Mouse (Mus musculus): ENCODE data around the gene Tmem214.
"Not testable (repeated sequence)": the region's sequence is repeated elsewhere in the genome, so short reads cannot be mapped to it uniquely, and the experiment has no call there.

Tmem214 gene

GRCm38 (mm10) chr5:30879347-30879943 is 11.6 kb downstream of the Tmem214 start:
- no peak for DNase-seq

DNA sequence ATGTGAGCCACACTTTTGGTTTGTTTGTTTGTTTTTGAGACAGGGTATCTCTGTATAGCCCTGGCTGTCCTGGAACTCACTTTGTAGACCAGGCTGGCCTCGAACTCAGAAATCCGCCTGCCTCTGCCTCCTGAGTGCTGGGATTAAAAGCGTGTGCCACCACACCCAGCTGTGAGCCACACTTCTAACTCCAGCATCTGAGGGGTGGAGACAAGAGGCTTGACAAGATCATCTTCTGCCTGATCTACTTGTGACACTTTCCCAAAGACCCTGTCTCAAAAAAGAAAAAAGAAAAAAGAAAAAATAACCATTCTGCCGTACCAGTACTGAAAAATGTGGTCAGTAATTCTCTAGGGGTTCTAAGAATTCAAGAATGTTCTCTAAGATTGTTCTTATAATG is 14.0 kb downstream of the Tmem214 start:
- DNase-seq = not testable (repeated sequence)

DNA sequence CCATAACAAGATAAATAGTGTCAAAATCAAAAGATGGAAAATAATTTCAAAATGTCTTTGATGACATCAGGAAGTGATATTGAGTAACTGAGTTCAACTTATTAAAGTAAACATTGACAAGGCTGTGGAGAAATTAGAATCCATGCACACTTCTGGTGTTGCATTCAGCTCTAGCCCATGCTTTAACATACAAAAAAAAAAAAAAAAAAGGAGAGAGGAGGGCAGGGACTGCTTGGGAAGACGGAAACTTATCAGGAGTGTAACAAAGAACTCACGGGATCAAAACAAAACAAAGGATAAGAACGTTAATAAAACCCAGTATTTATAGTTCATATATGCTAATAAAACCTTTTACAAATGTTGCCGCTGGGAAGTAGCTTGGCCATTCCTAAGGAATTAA is 18.4 kb downstream of the Tmem214 start:
- no peak for DNase-seq

DNA sequence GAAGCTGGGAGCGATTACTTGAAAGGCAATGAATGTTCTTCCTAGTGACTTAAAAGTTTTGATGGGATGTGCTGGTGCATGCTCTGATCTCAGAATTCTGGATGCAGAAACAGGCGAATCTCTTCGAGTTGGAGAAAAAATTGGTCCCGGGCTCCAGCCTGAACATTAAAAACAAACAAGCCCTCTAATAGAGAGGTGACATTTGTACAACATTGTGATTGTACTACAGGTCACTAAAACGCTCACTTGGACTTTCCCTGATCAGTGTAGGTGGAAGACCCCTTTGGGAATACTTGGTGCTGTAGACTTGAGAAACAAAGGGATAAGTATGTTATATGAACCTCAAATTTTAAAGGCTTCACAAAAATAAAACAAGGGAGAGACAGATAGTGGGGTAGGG is 18.9 kb downstream of the Tmem214 start:
- no peak for DNase-seq

GRCm38 (mm10) chr5:30887331-30887761 is 19.5 kb downstream of the Tmem214 start:
- DNase-seq = peak; percentile 72 to 79

- peak; percentile 92 to 93 for DNase-seq
Observed at GRCm38 (mm10) chr5:30887858-30888336, 20.1 kb downstream of the Tmem214 start.

- DNase-seq = peak; percentile 95 to 96
Observed at GRCm38 (mm10) chr5:30888337-30889087, 20.7 kb downstream of the Tmem214 start, which contains the start of gene Agbl5. Agbl5 (plus strand) TSS chr5:30888694.

DNA sequence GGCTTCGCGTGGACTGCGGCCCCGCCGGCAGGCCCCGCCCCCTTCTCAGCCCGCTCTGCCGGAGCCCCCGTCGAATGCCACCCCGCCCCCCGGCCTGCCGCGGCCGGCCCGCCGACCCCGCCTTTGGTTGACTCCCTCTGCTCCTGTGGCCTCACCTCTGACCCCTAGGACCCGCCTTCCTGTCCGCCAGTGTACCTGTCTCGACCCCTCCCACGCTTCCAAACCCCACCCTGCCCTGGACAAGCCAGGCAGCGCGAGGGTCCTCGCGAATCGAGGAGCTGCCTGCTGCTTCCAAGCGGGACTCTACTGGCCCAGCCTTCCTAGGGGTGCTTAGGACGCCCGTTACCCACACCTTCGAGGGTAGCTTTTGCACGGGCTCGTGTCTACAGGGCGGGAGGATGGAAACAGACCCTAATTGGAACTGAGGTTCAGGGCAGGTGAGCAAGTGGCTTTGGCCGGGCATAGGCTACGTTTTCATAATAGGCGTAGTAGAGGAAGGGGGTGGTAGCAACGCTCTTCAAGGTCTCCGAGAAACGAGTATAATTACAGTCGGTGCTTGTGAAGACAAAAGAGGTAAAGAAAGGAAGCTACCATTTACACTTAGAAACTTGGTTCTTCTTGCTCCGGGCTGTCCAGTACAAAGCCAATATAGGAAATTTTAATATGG is 21.4 kb downstream of the Tmem214 start:
- DNase-seq = no peak

DNA sequence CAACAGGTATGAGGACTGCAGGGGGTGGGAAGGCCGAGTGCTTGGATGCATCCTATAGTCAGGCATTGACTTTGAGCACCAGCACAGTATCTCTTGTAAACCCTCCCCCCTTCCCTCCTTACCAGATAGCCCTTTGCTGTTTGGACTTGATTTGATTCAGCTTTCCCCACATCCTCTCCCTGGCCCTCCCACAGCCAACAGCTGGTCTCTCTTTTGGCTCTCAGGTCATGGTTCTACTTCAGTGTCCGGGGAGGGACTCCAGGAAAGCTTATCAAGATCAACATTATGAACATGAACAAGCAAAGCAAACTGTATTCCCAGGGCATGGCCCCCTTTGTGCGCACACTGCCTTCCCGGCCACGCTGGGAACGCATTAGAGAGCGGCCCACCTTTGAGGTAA is 22.6 kb downstream of the Tmem214 start:
- peak in 1 of 2 experiments; percentile 54 for DNase-seq

- no peak for DNase-seq
Observed at GRCm38 (mm10) chr5:30901860-30902259, 34.0 kb downstream of the Tmem214 start.

- DNase-seq = peak; percentile 98 to 99
Observed at GRCm38 (mm10) chr5:30907413-30908059, 39.7 kb downstream of the Tmem214 start, which contains the start of gene Ost4. Ost4 (minus strand) TSS chr5:30907788.

GRCm38 (mm10) chr5:30908426-30909299 is 40.9 kb downstream of the Tmem214 start:
- peak; percentile 52 to 80 for DNase-seq

DNA sequence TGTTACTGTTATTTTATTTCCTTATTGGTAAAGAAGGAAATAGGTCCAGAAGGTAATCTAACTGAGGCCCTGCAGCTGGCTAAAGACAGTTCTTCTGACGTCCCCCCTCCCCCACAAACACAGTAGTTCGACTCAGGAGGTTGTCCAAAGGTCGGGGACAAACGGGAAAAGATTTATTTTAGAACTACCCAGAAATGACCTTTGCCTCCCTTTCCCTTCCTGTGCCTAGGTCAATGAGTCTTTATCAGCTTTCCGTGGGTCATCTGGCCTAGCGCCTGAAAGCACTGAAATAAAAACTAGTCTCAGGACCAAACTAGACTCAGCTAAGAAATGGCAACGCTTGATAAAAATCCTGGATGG is 41.5 kb downstream of the Tmem214 start:
- DNase-seq = no peak

DNA sequence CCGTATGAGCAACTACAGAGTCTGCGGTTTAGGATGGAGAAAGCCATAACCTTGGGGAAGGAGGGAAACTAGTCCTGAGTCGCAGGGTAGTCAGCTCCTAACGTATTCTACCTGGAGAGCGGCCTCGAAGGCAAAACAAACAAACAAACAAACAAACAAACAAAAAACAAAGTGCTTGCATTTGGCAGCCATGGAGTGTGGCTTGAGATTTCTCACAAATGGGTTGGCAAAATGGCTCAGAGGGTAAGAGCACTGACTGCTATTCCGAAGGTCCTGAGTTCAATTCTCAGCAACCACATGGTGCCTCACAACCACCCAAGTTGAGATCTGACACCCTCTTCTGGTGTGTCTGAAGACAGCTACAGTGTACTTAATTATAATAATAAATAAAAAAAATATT is 42.1 kb downstream of the Tmem214 start:
- DNase-seq = no peak

DNA sequence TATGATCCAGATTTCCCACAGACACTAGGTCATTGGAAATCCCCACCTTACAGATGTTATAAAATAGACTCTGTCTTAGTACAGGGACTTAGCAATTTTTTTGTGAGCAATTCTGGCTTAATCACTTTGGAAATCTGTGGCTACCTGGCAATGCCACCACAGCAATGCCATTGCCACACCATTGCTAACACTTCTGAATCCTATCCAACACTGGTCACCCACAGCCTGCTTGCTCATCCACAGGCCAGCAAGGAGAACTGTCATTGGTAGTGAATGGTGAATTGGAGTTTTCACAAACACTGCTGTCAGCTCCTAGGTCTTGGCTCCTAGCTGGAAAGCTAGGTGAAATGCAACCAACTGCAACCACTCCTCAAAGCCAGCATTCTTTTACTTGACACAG is 42.7 kb downstream of the Tmem214 start:
- DNase-seq = no peak

DNA sequence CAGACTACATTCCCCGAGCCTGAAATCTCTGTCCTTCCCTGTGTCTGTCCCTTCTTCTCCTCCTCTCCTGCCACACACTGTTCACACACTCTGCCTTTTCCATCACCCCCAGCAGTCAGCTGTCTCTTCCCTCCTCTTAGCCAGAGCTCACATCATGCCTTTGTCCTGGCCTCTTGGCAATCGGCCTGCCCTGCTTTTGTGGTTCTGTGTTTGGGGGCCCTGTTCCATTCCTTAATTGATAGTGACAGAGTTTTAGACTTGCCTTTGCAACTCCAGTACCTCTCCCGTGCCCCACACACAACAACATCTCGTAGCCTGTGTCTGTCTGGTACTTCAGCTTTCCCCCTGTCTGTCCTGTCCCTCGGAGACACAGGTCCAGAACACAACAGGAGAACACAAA is 44.3 kb downstream of the Tmem214 start:
- DNase-seq = peak in 1 of 2 experiments; percentile 58

GRCm38 (mm10) chr5:30913060-30913841 is 45.4 kb downstream of the Tmem214 start, which contains the start of gene Emilin1:
Emilin1 (plus strand) TSS chr5:30913402.
- DNase-seq = peak; percentile 79 to 92

- DNase-seq = peak in 1 of 2 experiments; percentile 25
Observed at GRCm38 (mm10) chr5:30914101-30914635, 46.4 kb downstream of the Tmem214 start.

- DNase-seq = peak in 1 of 2 experiments; percentile 30
Observed at GRCm38 (mm10) chr5:30914849-30915248, 47.0 kb downstream of the Tmem214 start.

DNA sequence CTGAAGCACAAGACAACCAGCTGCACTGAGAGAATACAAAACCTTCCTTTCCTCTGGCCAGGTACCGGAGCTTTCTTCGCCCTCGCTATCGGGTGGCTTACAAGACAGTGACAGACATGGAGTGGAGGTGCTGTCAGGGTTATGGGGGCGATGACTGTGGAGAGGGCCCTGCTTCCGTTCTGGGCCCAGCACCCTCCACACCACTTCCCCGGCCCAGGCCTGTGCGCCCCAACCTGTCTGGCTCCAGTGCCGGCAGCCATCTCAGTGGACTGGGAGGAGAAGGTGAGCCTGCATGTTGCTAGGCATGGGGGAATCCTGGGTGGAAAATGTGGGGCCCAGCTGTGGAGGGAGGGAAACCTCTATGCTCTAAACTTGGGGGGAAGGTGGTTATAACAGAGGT is 47.6 kb downstream of the Tmem214 start:
- peak; percentile 42 to 48 for DNase-seq

- DNase-seq = peak; percentile 91 to 96
Observed at GRCm38 (mm10) chr5:30915974-30916433, 48.2 kb downstream of the Tmem214 start.

Data from lung, postnatal 4 days (tissue).